Mouse (Mus musculus): Measurements from ENCODE around the gene Mtg1. TPM values are rescaled to one million over a fixed set of nuclear protein-coding genes. Genes with fewer than 3 reads are reported as not detected.
"Not testable (repeated sequence)": the region's sequence is repeated elsewhere in the genome, so short reads cannot be mapped to it uniquely, and the experiment has no call there.

The Mtg1 gene
- polyA plus RNA-seq, 1 experiment: 24.5 TPM

GRCm38 (mm10) chr7:140125278-140126021 lies 11.9 kb upstream of the Mtg1 start:
- peak; percentile 70 for DNase-seq (ENCODE audit: low read depth, low spot score)
- WGBS: 1% methylated on average over 40 of the region's 40 CpGs

GRCm38 (mm10) chr7:140126022-140126350 lies 11.4 kb upstream of the Mtg1 start:
- WGBS: 5% methylated on average over 5 of the region's 5 CpGs
- no peak for DNase-seq (ENCODE audit: low read depth, low spot score)

GRCm38 (mm10) chr7:140126934-140127333 lies 10.4 kb upstream of the Mtg1 start:
- 64% methylated on average over 3 of the region's 3 CpGs for WGBS
- DNase-seq (ENCODE audit: low read depth, low spot score): no peak

DNA sequence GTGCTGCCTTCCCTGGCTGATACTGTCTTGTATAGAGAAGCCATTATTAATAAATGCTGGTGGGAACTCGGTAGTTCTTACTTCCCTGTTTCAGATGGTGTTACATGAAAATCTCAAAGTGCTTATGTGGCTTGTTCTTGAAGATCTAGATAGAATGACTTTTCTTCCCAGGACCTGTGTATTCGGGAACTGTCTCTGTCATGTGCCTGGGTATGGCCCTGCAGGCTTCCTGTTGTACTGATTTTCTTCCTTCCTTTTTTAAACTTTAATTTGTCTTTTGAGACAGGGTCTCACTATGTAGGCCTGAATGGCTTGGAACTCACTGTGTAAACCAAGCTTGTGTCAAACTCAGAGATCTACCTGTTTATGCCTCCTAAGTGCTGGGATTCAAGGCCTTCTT lies 9.5 kb upstream of the Mtg1 start:
- 79% methylated on average over 2 of the region's 2 CpGs for WGBS
- DNase-seq (ENCODE audit: low read depth, low spot score): no peak

- 86% methylated on average over 7 of the region's 7 CpGs for WGBS
- DNase-seq (ENCODE audit: low read depth, low spot score): not testable (repeated sequence)
Observed at GRCm38 (mm10) chr7:140132184-140132583, 5.2 kb upstream of the Mtg1 start.

DNA sequence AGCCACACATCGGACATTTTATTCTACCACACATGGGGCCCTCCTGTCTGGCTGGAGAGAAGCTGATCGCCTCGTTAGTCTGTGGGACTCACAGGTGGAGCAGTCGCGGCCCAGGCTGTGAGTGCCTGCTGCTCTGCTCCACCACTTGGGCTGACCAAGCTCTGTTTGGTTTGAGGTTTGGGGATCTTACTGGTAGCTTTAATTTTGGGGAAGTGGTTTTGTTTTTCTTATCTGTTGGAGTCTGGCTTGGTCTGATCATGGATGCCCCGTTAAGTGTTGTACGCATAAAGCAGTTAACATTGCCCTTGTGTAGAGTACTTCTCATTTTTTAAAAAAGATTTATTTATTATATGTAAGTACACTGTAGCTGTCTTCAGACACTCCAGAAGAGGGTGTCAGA lies 3.3 kb upstream of the Mtg1 start:
- 91% methylated on average over 7 of the region's 7 CpGs for WGBS
- not testable (repeated sequence) for DNase-seq (ENCODE audit: low read depth, low spot score)

DNA sequence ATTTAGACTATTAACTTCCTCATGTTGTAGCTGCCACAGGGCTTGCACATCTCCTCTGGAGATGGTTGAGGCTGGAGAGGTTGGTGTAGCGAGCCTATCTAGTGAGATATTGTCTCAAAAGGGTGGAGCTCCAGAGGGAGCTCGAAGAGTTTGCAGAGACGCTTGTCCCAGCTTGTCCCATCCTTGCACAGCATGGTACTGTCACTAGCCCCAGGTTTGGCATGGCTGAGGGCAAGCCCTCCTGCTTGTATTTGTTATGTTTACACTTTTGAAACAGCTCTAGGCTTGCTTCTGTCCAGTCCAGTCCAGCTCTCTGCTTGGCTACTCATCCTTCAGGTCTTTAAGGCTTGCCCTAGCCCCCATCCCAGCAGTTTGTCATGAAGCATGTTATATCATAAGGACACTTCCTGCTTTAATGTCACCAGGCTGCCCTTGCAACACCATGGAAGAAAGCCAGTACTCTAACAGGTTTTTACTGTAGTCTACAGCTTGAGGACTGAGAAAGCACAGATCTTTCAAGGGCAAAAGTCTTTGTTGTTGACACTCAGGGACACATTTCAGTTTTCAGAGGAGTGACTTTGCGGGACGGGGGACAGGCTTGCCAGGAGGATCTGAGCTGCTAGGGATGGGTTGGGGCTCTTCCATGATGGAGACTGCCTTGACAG lies 2.1 kb upstream of the Mtg1 start:
- no peak for DNase-seq (ENCODE audit: low read depth, low spot score)
- WGBS: 85% methylated on average over 5 of the region's 5 CpGs

- no peak for DNase-seq (ENCODE audit: low read depth, low spot score)
- WGBS: 0% methylated on average over 8 of the region's 8 CpGs
Observed at GRCm38 (mm10) chr7:140138021-140138310, 602 bp downstream of the Mtg1 start.

DNA sequence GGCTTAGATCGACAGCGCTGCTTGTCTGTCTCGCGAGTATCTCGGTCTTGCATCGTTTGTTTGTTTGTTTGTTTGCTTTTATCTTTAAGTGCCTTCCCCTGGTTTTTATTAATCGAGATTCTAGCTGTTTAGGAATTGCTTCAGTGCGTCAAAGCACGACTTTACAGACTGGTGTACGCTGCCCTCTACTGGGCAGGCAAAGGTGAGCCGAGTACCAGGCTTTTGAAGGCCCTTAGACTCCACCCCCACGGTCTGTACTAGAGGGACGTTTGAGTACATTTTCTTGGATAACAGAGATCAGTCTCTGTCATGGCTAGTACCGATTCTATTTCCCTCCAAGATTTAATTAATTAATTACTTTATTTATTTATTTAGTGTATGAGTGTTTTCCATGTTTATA lies 4.0 kb downstream of the Mtg1 start:
- no peak for DNase-seq (ENCODE audit: low read depth, low spot score)
- WGBS: 3% methylated on average over 14 of the region's 14 CpGs

DNA sequence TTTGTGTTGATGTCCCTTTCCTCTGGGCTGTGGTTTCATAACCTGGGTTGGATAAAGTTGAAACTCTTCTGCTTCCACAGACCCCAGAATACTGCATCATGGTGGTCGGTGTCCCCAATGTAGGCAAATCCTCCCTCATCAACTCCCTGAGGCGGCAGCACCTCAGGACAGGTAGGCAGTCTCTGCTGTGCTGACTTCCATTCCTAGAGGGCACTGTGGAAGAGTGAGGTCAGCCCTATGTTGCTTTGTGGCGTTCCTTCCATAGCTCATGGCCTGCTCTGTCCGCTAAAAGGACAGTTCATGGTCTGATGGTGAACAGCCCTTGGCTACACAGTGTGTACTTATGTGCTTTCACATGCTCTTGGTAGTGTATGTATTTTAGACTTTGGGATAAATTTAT lies 7.2 kb downstream of the Mtg1 start:
- DNase-seq (ENCODE audit: low read depth, low spot score): no peak
- 86% methylated on average over 4 of the region's 4 CpGs for WGBS

DNA sequence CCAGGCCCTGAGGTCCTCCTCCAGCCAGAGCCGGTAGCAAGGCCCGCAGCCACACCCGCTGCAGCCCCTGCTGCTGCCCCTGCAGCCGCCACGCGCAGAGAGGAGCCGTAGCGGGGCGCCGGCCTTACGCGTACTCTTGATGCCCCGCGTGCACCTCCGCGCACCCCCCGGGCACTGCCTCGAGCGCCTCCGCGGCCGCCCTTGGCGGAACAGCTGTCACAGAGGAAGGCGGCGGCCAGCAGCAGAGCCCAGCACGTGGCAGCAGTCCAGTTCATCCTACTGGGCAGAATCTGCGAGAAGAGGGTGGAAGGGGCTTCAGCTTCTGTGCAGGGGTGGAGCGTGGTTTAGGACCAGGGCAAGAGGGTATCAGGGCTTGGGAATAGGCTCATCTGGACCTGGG lies 16.0 kb downstream of the Mtg1 start:
- no peak for DNase-seq (ENCODE audit: low read depth, low spot score)
- WGBS: 11% methylated on average over 28 of the region's 28 CpGs

DNA sequence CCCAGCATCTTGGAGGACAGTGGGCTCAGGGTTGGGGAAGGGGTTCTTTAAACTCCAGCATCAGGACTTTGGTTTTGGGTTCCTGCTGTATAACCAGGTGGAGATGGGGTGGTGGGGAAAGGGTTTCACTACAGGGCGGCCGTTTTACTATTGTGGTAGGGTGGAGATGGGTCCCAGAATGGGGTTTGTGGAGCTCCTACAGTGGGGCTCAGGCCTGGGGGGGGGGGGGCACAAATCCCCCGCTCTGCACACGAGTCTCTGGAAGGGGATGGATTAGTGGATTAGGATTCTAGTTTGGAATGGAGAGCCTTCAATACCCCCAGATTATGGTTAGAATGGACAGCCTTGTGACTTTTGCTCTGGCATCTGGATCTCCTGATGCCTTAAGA lies 16.5 kb downstream of the Mtg1 start:
- WGBS: 33% methylated on average over 4 of the region's 4 CpGs
- no peak for DNase-seq (ENCODE audit: low read depth, low spot score)

DNA sequence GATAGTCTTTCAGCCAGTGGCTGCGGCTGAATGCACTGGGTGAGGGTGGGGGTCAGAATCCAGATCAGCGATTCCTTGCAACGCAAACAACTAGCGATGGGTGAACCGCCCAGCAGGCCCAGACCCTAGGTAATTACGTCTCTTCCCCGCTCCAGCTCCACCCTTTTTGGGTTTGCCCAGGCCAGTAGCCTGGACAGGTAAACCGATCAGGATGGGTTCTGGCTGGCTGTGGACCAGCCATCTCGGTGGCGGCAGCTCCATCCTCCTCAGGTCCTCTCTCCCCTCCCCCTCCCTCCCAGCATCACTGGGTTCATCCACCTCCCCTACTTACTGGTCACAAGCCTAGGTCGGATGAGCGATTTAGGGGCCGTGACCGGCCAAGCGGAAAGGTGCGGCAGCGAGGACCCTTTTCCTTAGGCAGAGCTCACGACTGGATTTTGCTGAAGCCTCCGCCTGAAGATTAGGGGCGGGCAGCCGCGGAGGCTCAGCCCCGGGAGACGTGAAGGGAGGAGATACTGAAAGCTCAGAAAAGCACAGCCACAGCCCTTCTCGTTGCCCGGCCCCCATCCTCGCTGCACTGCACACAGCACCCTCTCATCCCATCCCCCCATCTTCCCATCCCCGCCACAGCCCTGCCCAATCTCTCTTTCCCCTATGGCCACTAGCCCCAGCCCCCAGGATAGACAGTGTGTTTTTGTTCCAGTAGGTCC lies 17.0 kb downstream of the Mtg1 start, which contains the start of gene Sprn:
TSS of gene Sprn (minus strand) at position 660 of the 710 bp plus-strand sequence.
- 4% methylated on average over 28 of the region's 28 CpGs for WGBS
- DNase-seq (ENCODE audit: low read depth, low spot score): no peak

- 72% methylated on average over 3 of the region's 3 CpGs for WGBS
- no peak for DNase-seq (ENCODE audit: low read depth, low spot score)
Observed at GRCm38 (mm10) chr7:140160363-140160762, 23.0 kb downstream of the Mtg1 start.

GRCm38 (mm10) chr7:140164664-140165063 lies 27.3 kb downstream of the Mtg1 start, which contains the start of gene Olfr522:
TSS of gene Olfr522 (minus strand) at chr7:140164764.
- 68% methylated on average over 7 of the region's 7 CpGs for WGBS

GRCm38 (mm10) chr7:140167950-140168349 lies 30.6 kb downstream of the Mtg1 start:
- WGBS: 76% methylated on average over 1 of the region's 1 CpGs
- no peak for DNase-seq (ENCODE audit: low read depth, low spot score)

More at GRCm38 (mm10) chr7:140164664-140165063, 27.3 kb downstream of the Mtg1 start, which contains the start of gene Olfr522:
- no peak for DNase-seq (ENCODE audit: low read depth, low spot score)

GRCm38 (mm10) chr7:140169386-140169785 lies 32.0 kb downstream of the Mtg1 start:
- no peak for DNase-seq (ENCODE audit: low read depth, low spot score)

GRCm38 (mm10) chr7:140170863-140171262 lies 33.5 kb downstream of the Mtg1 start:
- WGBS: 84% methylated on average over 3 of the region's 3 CpGs
- DNase-seq (ENCODE audit: low read depth, low spot score): no peak

More at GRCm38 (mm10) chr7:140169386-140169785, 32.0 kb downstream of the Mtg1 start:
- WGBS: 74% methylated on average over 4 of the region's 4 CpGs

- no peak for DNase-seq (ENCODE audit: low read depth, low spot score)
- 23% methylated on average over 1 of the region's 1 CpGs for WGBS
Observed at GRCm38 (mm10) chr7:140172936-140173335, 35.6 kb downstream of the Mtg1 start, which contains the start of gene Olfr523. TSS of gene Olfr523 (plus strand) at chr7:140173217.

- no peak for DNase-seq (ENCODE audit: low read depth, low spot score)
- WGBS: 87% methylated on average over 2 of the region's 2 CpGs
Observed at GRCm38 (mm10) chr7:140179176-140179575, 41.8 kb downstream of the Mtg1 start.

- DNase-seq (ENCODE audit: low read depth, low spot score): no peak
- 53% methylated on average over 2 of the region's 2 CpGs for WGBS
Observed at GRCm38 (mm10) chr7:140180692-140181091, 43.3 kb downstream of the Mtg1 start.
